Mouse (Mus musculus) megakaryocyte, embryonic 14.5 days (primary cell): ENCODE results near the gene Chst15. TPM values are rescaled to one million over a fixed set of nuclear protein-coding genes. Genes with fewer than 3 reads are reported as not detected.

Experiments used
- H3K27me3 ChIP-seq: replicated peaks from 2 replicates; pipeline ENCODE3; 2012; ENCODE audit warnings: inconsistent platforms
- H3K36me3 ChIP-seq: replicated peaks from 2 replicates; pipeline ENCODE3; 2012; ENCODE audit warnings: low read length, inconsistent platforms, mixed read lengths
- H3K4me1 ChIP-seq: 2 replicates; pipeline ENCODE4 v1.6.1; 2012; ENCODE audit warnings: inconsistent platforms
- H3K4me3 ChIP-seq: replicated peaks from 2 replicates; pipeline ENCODE3; 2012; ENCODE audit warnings: moderate library complexity, mild to moderate bottlenecking, inconsistent platforms
- H3K9me3 ChIP-seq: 2 replicates; pipeline ENCODE4 v1.6.1; 2012; ENCODE audit warnings: inconsistent platforms
- FLI1 ChIP-seq: IDR thresholded peaks from 2 replicates; pipeline ENCODE4 v1.6.1; 2012; ENCODE audit warnings: low read length, inconsistent platforms, mixed read lengths
- GATA1 ChIP-seq: IDR thresholded peaks from 3 replicates; pipeline ENCODE4 v1.6.1; 2012; ENCODE audit warnings: mixed read lengths, low read length, inconsistent platforms, borderline replicate concordance
- polyA plus RNA-seq: library from polyadenylated mRNA; stranded (reverse); fragments of >175 nt; gene quantifications from 2 replicates; pipeline ENCODE4 v1.2.3, GENCODE M21; 2012; ENCODE audit warnings: low replicate concordance; ENCODE audit not compliant: insufficient read depth

Gene Chst15
- polyA plus RNA-seq, 1 experiment: 0.15 TPM

GRCm38 (mm10) chr7:132214031-132214430 lies 103.0 kb downstream of the Chst15 start:
- Histone ChIP-seq H3K27me3 (peaks cover 33% of the 10 kb centered on the region), H3K4me1 (no peaks in the 10 kb centered on the region), H3K9me3 (no peaks in the 10 kb centered on the region), H3K4me3 (no peak overlapping the region), H3K36me3 (no peaks in the 10 kb centered on the region)
- no peak for TF ChIP-seq GATA1
- TF ChIP-seq FLI1: no peak

- TF ChIP-seq GATA1: no peak
- TF ChIP-seq FLI1: no peak
- Histone ChIP-seq H3K4me1 (no peaks in the 10 kb centered on the region), H3K9me3 (no peaks in the 10 kb centered on the region), H3K27me3 (peaks cover 36% of the 10 kb centered on the region), H3K36me3 (no peaks in the 10 kb centered on the region), H3K4me3 (no peak overlapping the region)
Observed at GRCm38 (mm10) chr7:132213460-132213859, 103.6 kb downstream of the Chst15 start.

GRCm38 (mm10) chr7:132211920-132212701 lies 104.9 kb downstream of the Chst15 start:
- Histone ChIP-seq H3K36me3 (no peaks in the 10 kb centered on the region), H3K9me3 (no peaks in the 10 kb centered on the region), H3K4me3 (no peak overlapping the region), H3K4me1 (no peaks in the 10 kb centered on the region), H3K27me3 (peaks cover 37% of the 10 kb centered on the region)
- TF ChIP-seq FLI1: no peak
- TF ChIP-seq GATA1: no peak

- TF ChIP-seq FLI1: no peak
- TF ChIP-seq GATA1: no peak
- H3K9me3 ChIP-seq: no peaks in the 10 kb centered on the region
Observed at GRCm38 (mm10) chr7:132210616-132211015, 106.4 kb downstream of the Chst15 start.

GRCm38 (mm10) chr7:132208946-132209651 lies 107.9 kb downstream of the Chst15 start:
- Histone ChIP-seq H3K4me3 (no peak overlapping the region), H3K4me1 (no peaks in the 10 kb centered on the region), H3K27me3 (peaks cover 31% of the 10 kb centered on the region), H3K36me3 (no peaks in the 10 kb centered on the region), H3K9me3 (no peaks in the 10 kb centered on the region)
- TF ChIP-seq FLI1 (no peak), GATA1 (no peak)

More at GRCm38 (mm10) chr7:132210616-132211015, 106.4 kb downstream of the Chst15 start:
- H3K27me3 ChIP-seq: peaks cover 31% of the 10 kb centered on the region
- H3K36me3 ChIP-seq: no peaks in the 10 kb centered on the region
- H3K4me1 ChIP-seq: no peaks in the 10 kb centered on the region
- no peak overlapping the region for H3K4me3 ChIP-seq

- Histone ChIP-seq H3K9me3 (no peaks in the 10 kb centered on the region), H3K4me1 (no peaks in the 10 kb centered on the region), H3K27me3 (peaks cover 18% of the 10 kb centered on the region), H3K4me3 (no peak overlapping the region), H3K36me3 (no peaks in the 10 kb centered on the region)
- TF ChIP-seq GATA1 (no peak), FLI1 (no peak)
Observed at GRCm38 (mm10) chr7:132204073-132204612, 112.9 kb downstream of the Chst15 start.

- peaks cover 16% of the 10 kb centered on the region for H3K27me3 ChIP-seq
- no peaks in the 10 kb centered on the region for H3K9me3 ChIP-seq
- TF ChIP-seq FLI1 (no peak), GATA1 (no peak)
- no peaks in the 10 kb centered on the region for H3K4me1 ChIP-seq
- no peaks in the 10 kb centered on the region for H3K36me3 ChIP-seq
- no peak overlapping the region for H3K4me3 ChIP-seq
Observed at GRCm38 (mm10) chr7:132199686-132200085, 117.3 kb downstream of the Chst15 start.

GRCm38 (mm10) chr7:132198806-132199205 lies 118.2 kb downstream of the Chst15 start:
- Histone ChIP-seq H3K36me3 (no peaks in the 10 kb centered on the region), H3K9me3 (no peaks in the 10 kb centered on the region), H3K27me3 (peaks cover 18% of the 10 kb centered on the region), H3K4me1 (no peaks in the 10 kb centered on the region), H3K4me3 (no peak overlapping the region)
- no peak for TF ChIP-seq GATA1
- TF ChIP-seq FLI1: no peak

- Histone ChIP-seq H3K4me1 (no peaks in the 10 kb centered on the region), H3K36me3 (no peaks in the 10 kb centered on the region), H3K9me3 (no peaks in the 10 kb centered on the region), H3K4me3 (no peak overlapping the region), H3K27me3 (peaks cover 18% of the 10 kb centered on the region)
- no peak for TF ChIP-seq FLI1
- TF ChIP-seq GATA1: no peak
Observed at GRCm38 (mm10) chr7:132197817-132198475, 119.1 kb downstream of the Chst15 start.
